Mouse (Mus musculus) cerebellum, adult 2 months (tissue): ENCODE data around the gene Nln.

Experiments used
- CTCF ChIP-seq: fragments of 200-500 bp; IDR thresholded peaks from 2 replicates; pipeline ENCODE4 v1.5.1; 2011; ENCODE audit warnings: low read depth, mild to moderate bottlenecking, control low read depth, low read length, moderate library complexity, borderline replicate concordance; ENCODE audit not compliant: insufficient read depth
- POLR2A ChIP-seq: fragments of 200-500 bp; IDR thresholded peaks from 2 replicates; pipeline ENCODE4 v1.6.1; 2011; ENCODE audit warnings: low read length, control low read depth, borderline replicate concordance; ENCODE audit not compliant: insufficient read depth

DNA sequence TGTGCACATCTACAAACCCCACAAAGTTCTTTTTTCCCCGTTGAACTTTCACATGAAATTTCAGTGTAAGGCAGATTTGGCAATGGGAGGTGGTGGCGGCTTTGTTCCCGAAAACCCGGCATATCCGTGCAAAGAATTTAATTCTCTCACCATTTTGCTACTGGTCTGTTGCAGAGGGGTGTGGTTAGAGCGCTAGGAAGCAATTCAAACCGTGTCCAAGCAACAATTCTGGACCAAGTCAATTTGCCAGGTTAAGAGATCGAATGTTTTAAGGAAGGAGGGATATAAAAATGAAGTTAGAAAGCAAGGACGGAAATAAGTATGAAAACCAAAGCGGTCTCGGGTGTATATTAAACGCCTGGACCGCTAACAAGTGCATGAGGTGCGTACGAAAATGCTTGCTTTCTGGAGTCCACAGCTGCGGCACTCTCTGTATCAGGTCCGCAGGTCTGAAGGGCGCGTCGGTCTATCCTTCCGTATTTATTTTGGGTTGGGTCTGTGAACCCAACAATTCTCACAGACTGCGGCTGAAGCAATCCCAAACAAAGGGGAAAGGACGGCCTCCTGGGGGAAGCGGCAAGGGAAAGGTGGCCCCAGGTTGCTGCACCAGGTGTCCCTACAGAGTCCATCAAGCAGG, 645 bp downstream of the Nln start:
- TF ChIP-seq CTCF (no peak), POLR2A (no peak)
